Mouse (Mus musculus): Measurements from ENCODE around the gene Agt.

Gene Agt

GRCm38 (mm10) chr8:124569593-124569992, at the start of gene Agt:
Gene Agt, minus strand, starts transcription at chr8:124569706.
- DNase-seq (ENCODE audit: low read depth) = no peak

- no peak for DNase-seq (ENCODE audit: low read depth)
Observed at GRCm38 (mm10) chr8:124618252-124618651, 48.7 kb upstream of the Agt start.

GRCm38 (mm10) chr8:124617266-124617869, 47.9 kb upstream of the Agt start:
- peak; percentile 72 for DNase-seq (ENCODE audit: low read depth)

- no peak for DNase-seq (ENCODE audit: low read depth)
Observed at GRCm38 (mm10) chr8:124614325-124614724, 44.8 kb upstream of the Agt start.

DNA sequence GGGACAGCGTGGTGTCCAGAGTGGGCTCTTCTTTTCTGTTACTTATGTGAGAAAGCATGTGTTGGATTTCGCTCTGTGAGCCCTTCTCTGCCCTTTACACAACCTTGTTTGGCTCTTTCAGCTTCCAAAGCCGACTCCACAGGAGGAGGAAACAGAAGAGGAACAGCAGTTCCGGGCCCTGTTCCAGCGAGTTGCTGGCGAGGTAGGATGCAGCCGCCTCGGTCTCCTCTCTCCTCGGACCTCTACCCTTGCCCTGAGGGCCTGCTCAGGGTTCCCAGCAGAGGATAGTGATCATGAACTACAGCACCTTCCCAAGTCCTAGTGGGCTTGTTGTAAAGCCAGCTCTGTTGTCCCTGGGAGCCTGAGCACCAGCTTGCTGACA, 39.5 kb upstream of the Agt start:
- DNase-seq (ENCODE audit: low read depth) = no peak

DNA sequence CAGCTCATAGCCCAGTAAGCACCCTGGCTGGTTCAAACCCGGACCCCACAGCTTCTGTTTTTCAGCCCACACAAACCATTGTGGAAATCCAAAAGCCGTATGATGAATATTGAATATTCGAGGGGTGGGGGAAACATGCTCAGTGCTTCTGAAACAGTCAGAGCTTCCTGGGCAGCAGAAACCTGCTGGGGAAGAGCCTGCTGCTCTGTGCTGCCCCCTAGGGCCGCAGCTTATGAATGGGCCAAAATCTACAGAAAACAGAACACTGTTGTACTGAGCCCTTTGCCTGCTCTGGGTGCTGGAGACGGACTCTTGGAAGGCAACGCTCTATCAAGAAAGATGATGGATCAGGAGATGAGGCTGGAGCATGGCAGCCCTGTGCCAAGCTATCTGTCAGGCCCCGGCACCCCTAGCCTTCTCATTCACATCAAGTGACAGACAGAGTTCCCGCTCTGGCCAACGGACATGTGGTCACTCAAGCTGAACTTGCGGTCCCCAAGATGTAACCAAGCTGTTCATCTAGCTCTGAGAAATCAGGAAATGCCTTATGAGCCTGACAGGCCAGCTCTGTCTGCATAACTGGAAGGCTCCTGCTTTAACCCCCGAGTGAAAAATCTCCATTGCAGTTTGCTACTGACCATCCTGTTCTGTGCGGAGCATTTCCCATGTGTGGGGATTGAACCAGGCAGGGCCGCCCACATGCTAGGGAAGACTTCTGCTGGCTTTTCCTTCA, 38.9 kb upstream of the Agt start:
- DNase-seq (ENCODE audit: low read depth) = peak; percentile 28

- DNase-seq (ENCODE audit: low read depth) = no peak
Observed at GRCm38 (mm10) chr8:124604066-124604465, 34.6 kb upstream of the Agt start.

GRCm38 (mm10) chr8:124589393-124589792, 19.9 kb upstream of the Agt start:
- DNase-seq (ENCODE audit: low read depth) = no peak

DNA sequence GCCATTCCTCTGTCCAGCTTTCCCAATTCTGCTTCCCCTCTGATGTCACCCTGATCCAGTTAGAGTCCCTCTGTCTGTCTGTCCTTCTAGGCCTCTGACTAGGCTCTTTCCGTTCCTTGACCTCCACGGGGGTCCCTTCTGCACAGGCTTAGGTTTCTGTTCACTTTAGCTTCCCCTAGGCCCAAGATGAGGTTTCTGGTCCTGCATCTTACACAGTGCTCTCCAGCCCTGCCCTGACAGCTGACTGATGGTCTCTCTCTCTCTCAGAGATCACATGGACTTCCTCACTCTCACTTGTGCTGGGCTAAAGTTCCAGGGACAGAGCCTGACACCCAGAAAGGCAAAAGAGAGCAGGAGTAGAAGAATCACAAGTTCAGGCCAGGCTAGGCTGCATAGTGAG, 17.1 kb upstream of the Agt start:
- DNase-seq (ENCODE audit: low read depth) = no peak

- DNase-seq (ENCODE audit: low read depth) = no peak
Observed at GRCm38 (mm10) chr8:124585718-124586425, 16.4 kb upstream of the Agt start.

DNA sequence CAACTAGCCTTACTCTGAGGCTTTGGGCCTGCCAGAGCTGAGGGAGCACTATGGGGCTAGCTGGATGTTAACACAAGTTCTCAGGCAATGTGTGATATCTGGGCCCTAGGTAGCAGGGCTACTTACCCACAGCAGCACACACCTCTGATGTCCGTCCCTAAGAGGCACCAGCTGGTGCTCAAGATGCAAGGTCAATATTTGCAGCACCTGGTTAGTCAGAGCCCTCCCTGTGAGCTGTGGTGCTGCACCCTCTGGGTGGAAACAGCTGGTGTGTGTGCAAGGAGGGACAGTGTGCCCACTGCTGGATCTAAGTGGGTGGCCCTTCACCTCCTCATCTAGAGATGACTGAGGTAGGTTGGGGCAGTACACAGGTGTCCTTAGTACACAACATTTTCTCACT, 7.2 kb upstream of the Agt start:
- no peak for DNase-seq (ENCODE audit: low read depth)

- no peak for DNase-seq (ENCODE audit: low read depth)
Observed at GRCm38 (mm10) chr8:124575811-124576210, 6.3 kb upstream of the Agt start, which contains the start of gene Capn9. Gene Capn9, plus strand, starts transcription at chr8:124576111.

GRCm38 (mm10) chr8:124573552-124574340, 4.2 kb upstream of the Agt start:
- DNase-seq (ENCODE audit: low read depth) = peak; percentile 89

GRCm38 (mm10) chr8:124572430-124572775, 2.9 kb upstream of the Agt start:
- DNase-seq (ENCODE audit: low read depth) = no peak

DNA sequence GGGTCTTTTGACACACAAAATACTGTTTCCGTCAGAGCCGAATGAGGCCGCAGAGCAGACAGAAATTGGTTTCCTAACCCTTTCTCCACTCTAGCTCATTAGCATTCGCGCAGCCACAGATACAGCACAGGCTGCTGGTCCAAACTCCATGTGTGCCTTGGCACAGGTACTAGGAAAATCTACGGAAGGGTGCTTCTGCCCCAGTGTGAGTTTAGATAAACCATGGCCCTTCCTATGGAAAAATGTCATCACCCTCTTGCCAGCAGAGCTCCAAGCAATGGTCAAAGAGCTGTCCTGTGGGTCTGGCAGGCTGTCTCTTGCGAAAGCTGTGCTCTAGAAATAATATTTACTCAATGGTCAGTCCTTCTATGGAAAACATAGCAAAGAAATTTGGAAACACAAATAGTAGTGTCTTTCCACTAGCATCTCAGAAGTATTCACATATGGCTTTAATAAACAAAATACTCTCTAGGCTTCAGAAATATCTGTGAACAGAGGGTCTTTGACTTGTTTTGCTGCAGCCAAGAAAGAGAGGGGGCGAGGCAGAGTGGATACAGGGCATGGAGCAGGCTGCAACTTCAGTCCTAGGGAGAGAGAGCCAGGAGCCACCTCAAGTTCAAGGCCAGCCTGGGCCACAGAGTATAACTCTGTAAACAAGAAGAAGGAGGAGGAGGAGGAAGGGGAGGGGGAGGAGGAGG, 2.4 kb upstream of the Agt start:
- DNase-seq (ENCODE audit: low read depth) = no peak

GRCm38 (mm10) chr8:124569100-124569499, 406 bp downstream of the Agt start:
- DNase-seq (ENCODE audit: low read depth) = no peak

DNA sequence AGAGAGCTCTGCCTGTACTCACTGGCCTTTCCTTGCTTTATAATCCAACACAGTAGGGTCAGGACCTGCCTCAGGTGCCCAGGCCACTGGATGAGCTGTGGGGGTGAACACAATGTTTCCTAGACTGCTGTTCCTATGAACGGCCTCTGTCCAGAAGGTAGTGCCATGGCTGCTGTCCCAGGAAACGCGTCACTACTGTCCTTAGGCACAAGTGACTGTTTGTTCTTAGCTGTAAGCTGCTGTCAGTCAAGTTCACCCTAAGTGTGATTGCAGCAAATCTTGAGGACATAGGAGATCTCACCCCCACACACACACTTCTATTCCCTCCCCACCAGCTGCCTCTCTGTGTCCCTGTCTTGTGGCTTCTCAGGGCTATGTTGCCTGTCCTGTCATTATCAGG, 1.9 kb downstream of the Agt start:
- DNase-seq (ENCODE audit: low read depth) = no peak

DNA sequence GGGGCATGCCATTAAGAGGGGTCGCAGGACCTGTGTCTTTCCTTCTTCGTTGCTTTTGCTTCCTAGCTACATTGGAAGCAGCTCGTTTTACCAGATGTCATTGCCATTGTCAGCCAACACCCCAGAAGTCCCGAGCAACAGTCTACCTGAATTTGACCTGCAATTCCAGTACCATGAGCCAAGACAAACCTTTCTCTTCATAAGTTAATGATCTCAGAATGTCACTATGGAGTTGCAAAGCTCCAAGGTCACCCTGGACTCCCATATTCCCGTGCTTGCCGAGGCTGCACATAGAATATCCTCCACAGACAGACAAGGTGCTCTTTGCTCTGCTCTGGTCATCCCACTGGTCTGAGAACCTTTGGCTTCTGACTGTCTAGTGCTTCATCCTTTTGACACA, 2.4 kb downstream of the Agt start:
- DNase-seq (ENCODE audit: low read depth) = no peak

- no peak for DNase-seq (ENCODE audit: low read depth)
Observed at GRCm38 (mm10) chr8:124557476-124557875, 12.0 kb downstream of the Agt start.

- DNase-seq (ENCODE audit: low read depth) = no peak
Observed at GRCm38 (mm10) chr8:124556658-124557057, 12.8 kb downstream of the Agt start.

- no peak for DNase-seq (ENCODE audit: low read depth)
Observed at GRCm38 (mm10) chr8:124556164-124556563, 13.3 kb downstream of the Agt start.
